Comparison of ENCODE assay signal across 8 mouse cellular contexts in genomic region chr11:72926226-72926890, GRCm38 (mm10). TPM values are rescaled to one million over a fixed set of nuclear protein-coding genes. Genes with fewer than 3 reads are reported as not detected.
A peak's percentile ranks its signal among the peaks of the same experiment; 100 is the strongest.
DNase-seq lines count a peak whose midpoint lies in the region; ATAC-seq lines count a peak whose summit lies in the region.

No protein-coding gene starts in this region.

- no peak overlapping the region for H3K27ac ChIP-seq in forebrain, embryonic 10.5 days
- H3K27ac ChIP-seq in forebrain, embryonic 16.5 days (ENCODE audit: low read length) = no peak overlapping the region
- no peak overlapping the region for H3K27ac ChIP-seq in heart, embryonic 15.5 days

- H3K27me3 ChIP-seq in forebrain, embryonic 10.5 days (ENCODE audit: poor library complexity, severe bottlenecking) = no peaks in the 10 kb centered on the region
- no peaks in the 10 kb centered on the region for H3K27me3 ChIP-seq in forebrain, embryonic 16.5 days (replicated peaks; ENCODE audit: control insufficient read depth, insufficient read depth, low read length)
- no peaks in the 10 kb centered on the region for H3K27me3 ChIP-seq in heart, embryonic 15.5 days
- no peaks in the 10 kb centered on the region for H3K27me3 ChIP-seq in megakaryocyte, embryonic 14.5 days (replicated peaks)

- DNase-seq in forebrain, embryonic 10.5 days (ENCODE audit: extremely low spot score, low spot score) = peak; percentile 69
- peak; percentile 63 for DNase-seq in NIH3T3 (ENCODE audit: low read depth)
- peak; percentile 78 to 80 for DNase-seq in cerebellum, postnatal 14 days
- peak; percentile 76 for DNase-seq in kidney, postnatal 14 days
- DNase-seq in spleen, postnatal 10 days (ENCODE audit: low spot score in 2 of 2) = peak; percentile 45 to 67

- H3K4me1 ChIP-seq in forebrain, embryonic 10.5 days = no peaks in the 10 kb centered on the region
- 0 out of 2 replicates have a peak, but pooled peaks cover 2% of the 10 kb centered on the region for H3K4me1 ChIP-seq in forebrain, embryonic 16.5 days (replicated peaks; ENCODE audit: control insufficient read depth, insufficient read depth, low read length)
- H3K4me1 ChIP-seq in heart, embryonic 15.5 days (replicated peaks) = no peaks in the 10 kb centered on the region
- H3K4me1 ChIP-seq in megakaryocyte, embryonic 14.5 days = peaks cover 82% of the 10 kb centered on the region

- no peak overlapping the region for H3K4me3 ChIP-seq in forebrain, embryonic 10.5 days
- H3K4me3 ChIP-seq in forebrain, embryonic 16.5 days (replicated peaks; ENCODE audit: low read length) = no peak overlapping the region
- H3K4me3 ChIP-seq in heart, embryonic 15.5 days = no peak overlapping the region
- peak overlapping the region; percentile 6 for H3K4me3 ChIP-seq in megakaryocyte, embryonic 14.5 days (replicated peaks)

- WGBS in forebrain, embryonic 10.5 days = 57% methylated on average over 13 of the region's 13 CpGs
- 54% methylated on average over 13 of the region's 13 CpGs for WGBS in forebrain, embryonic 16.5 days
- 54% methylated on average over 13 of the region's 13 CpGs for WGBS in heart, embryonic 15.5 days

- ATAC-seq in forebrain, embryonic 16.5 days = no peak
- peak; percentile 60; the same call in 1 of the 2 replicates for ATAC-seq in heart, embryonic 15.5 days (replicated peaks; ENCODE audit: insufficient number of reproducible peaks, insufficient read depth, low FRiP score, low read depth)

- peaks cover 33% of the 10 kb centered on the region for H3K36me3 ChIP-seq in forebrain, embryonic 10.5 days (replicated peaks)
- peaks cover 13% of the 10 kb centered on the region; the same call in 1 of the 2 replicates for H3K36me3 ChIP-seq in forebrain, embryonic 16.5 days (ENCODE audit: control insufficient read depth, insufficient read depth)
- peaks cover 14% of the 10 kb centered on the region; the same call in 1 of the 2 replicates for H3K36me3 ChIP-seq in heart, embryonic 15.5 days
- peaks cover 89% of the 10 kb centered on the region for H3K36me3 ChIP-seq in megakaryocyte, embryonic 14.5 days (replicated peaks; ENCODE audit: low read length)

- no peaks in the 10 kb centered on the region for H3K9me3 ChIP-seq in forebrain, embryonic 10.5 days
- H3K9me3 ChIP-seq in forebrain, embryonic 16.5 days (ENCODE audit: control insufficient read depth, low read length) = no peaks in the 10 kb centered on the region
- no peaks in the 10 kb centered on the region for H3K9me3 ChIP-seq in heart, embryonic 15.5 days (replicated peaks)
- 0 out of 2 replicates have a peak, but pooled peaks cover 3% of the 10 kb centered on the region for H3K9me3 ChIP-seq in megakaryocyte, embryonic 14.5 days

- H3K4me2 ChIP-seq in forebrain, embryonic 16.5 days (ENCODE audit: low read length) = no peak overlapping the region
- no peak overlapping the region for H3K4me2 ChIP-seq in heart, embryonic 15.5 days

- H3K9ac ChIP-seq in forebrain, embryonic 16.5 days (replicated peaks; ENCODE audit: low read depth, low read length) = no peak overlapping the region
- H3K9ac ChIP-seq in heart, embryonic 15.5 days = no peak overlapping the region

RNA-seq across cellular contexts. Expression of gene Atp2a3, which starts 34.6 kb away (rescaled TPM):
- 1.2 and 1.6 TPM in 2 replicates for polyA plus RNA-seq in forebrain, embryonic 10.5 days (2016; fragmentation: Nextera tagmentation; extraction: Ambion mirVana)
- polyA plus RNA-seq in forebrain, embryonic 16.5 days (2015; fragmentation: Nextera tagmentation; extraction: Ambion mirVana) = 0.94 and 0.96 TPM in 2 replicates
- polyA plus RNA-seq in heart, embryonic 15.5 days (2015; fragmentation: Nextera tagmentation; extraction: Ambion mirVana) = 3.8 and 11.6 TPM in 2 replicates
- polyA plus RNA-seq in megakaryocyte, embryonic 14.5 days (2012; ENCODE audit: insufficient read depth, low replicate concordance) = 354 and 444 TPM in 2 replicates

Comparison
In these comparisons a context has a peak if more than half of its experiments do, and no peak if none do; other contexts are left out.
1. RNA of gene Atp2a3, which starts 34.6 kb away (polyA plus RNA-seq): 354 to 444 TPM in megakaryocyte, embryonic 14.5 days; 3.8 to 11.6 TPM in heart, embryonic 15.5 days, 1.2 to 1.6 TPM in forebrain, embryonic 10.5 days and 0.94 to 0.96 TPM in forebrain, embryonic 16.5 days; every median in the first group is over 10 times any median in the second.
2. Peak in every context shown above with its lines, with median percentiles within 50 percentile points of each other: DNase-seq.